Mouse (Mus musculus): Measurements from ENCODE around the gene Themis2. TPM values are rescaled to one million over a fixed set of nuclear protein-coding genes. Genes with fewer than 3 reads are reported as not detected.

The Themis2 gene
- total RNA-seq (2014; fragmentation: Nextera tagmentation) = 2.0 and 3.9 TPM in 2 replicates
- 0.80 and 1.7 TPM in 2 replicates for total RNA-seq (2017)

GRCm38 (mm10) chr4:132796196-132796886 lies at the start of gene Themis2:
Themis2 (minus strand) TSS chr4:132796387.
- ATAC-seq (replicated peaks; ENCODE audit: low FRiP score, low TSS enrichment, poor library complexity, severe bottlenecking) = peak; percentile 82

GRCm38 (mm10) chr4:132843705-132844071 lies 47.5 kb upstream of the Themis2 start:
- ATAC-seq (replicated peaks; ENCODE audit: low FRiP score, low TSS enrichment, poor library complexity, severe bottlenecking) = no peak

GRCm38 (mm10) chr4:132842970-132843704 lies 47.0 kb upstream of the Themis2 start, which contains the start of gene Ppp1r8:
Ppp1r8 (minus strand) TSS chr4:132843169.
- ATAC-seq (replicated peaks; ENCODE audit: low FRiP score, low TSS enrichment, poor library complexity, severe bottlenecking) = peak; percentile 97

- ATAC-seq (replicated peaks; ENCODE audit: low FRiP score, low TSS enrichment, poor library complexity, severe bottlenecking) = peak; percentile 52
These were observed 46.2 kb upstream of the Themis2 start for GRCm38 (mm10) chr4:132842281-132842906.

- no peak for ATAC-seq (replicated peaks; ENCODE audit: low FRiP score, low TSS enrichment, poor library complexity, severe bottlenecking)
These were observed 45.3 kb upstream of the Themis2 start for GRCm38 (mm10) chr4:132841493-132841892.

- peak; percentile 82 for ATAC-seq (replicated peaks; ENCODE audit: low FRiP score, low TSS enrichment, poor library complexity, severe bottlenecking)
These were observed 27.6 kb upstream of the Themis2 start for GRCm38 (mm10) chr4:132823614-132824366.

GRCm38 (mm10) chr4:132818442-132818841 lies 22.3 kb upstream of the Themis2 start:
- no peak for ATAC-seq (replicated peaks; ENCODE audit: low FRiP score, low TSS enrichment, poor library complexity, severe bottlenecking)

GRCm38 (mm10) chr4:132816855-132817254 lies 20.7 kb upstream of the Themis2 start:
- no peak for ATAC-seq (replicated peaks; ENCODE audit: low FRiP score, low TSS enrichment, poor library complexity, severe bottlenecking)

- ATAC-seq (replicated peaks; ENCODE audit: low FRiP score, low TSS enrichment, poor library complexity, severe bottlenecking) = no peak
These were observed 20.2 kb upstream of the Themis2 start for GRCm38 (mm10) chr4:132816404-132816803.

- no peak for ATAC-seq (replicated peaks; ENCODE audit: low FRiP score, low TSS enrichment, poor library complexity, severe bottlenecking)
These were observed 13.4 kb upstream of the Themis2 start for GRCm38 (mm10) chr4:132809621-132810020.

GRCm38 (mm10) chr4:132807771-132808641 lies 11.8 kb upstream of the Themis2 start:
- ATAC-seq (replicated peaks; ENCODE audit: low FRiP score, low TSS enrichment, poor library complexity, severe bottlenecking) = no peak

GRCm38 (mm10) chr4:132806620-132807191 lies 10.5 kb upstream of the Themis2 start:
- no peak for ATAC-seq (replicated peaks; ENCODE audit: low FRiP score, low TSS enrichment, poor library complexity, severe bottlenecking)

GRCm38 (mm10) chr4:132805599-132806197 lies 9.5 kb upstream of the Themis2 start:
- 0 out of 2 replicates have a peak, but pooled peaks have one; percentile 27 for ATAC-seq (replicated peaks; ENCODE audit: low FRiP score, low TSS enrichment, poor library complexity, severe bottlenecking)

- no peak for ATAC-seq (replicated peaks; ENCODE audit: low FRiP score, low TSS enrichment, poor library complexity, severe bottlenecking)
These were observed 9.0 kb upstream of the Themis2 start for GRCm38 (mm10) chr4:132805146-132805545.

- ATAC-seq (replicated peaks; ENCODE audit: low FRiP score, low TSS enrichment, poor library complexity, severe bottlenecking) = no peak
These were observed 8.1 kb upstream of the Themis2 start for GRCm38 (mm10) chr4:132804331-132804730.

GRCm38 (mm10) chr4:132803876-132804275 lies 7.7 kb upstream of the Themis2 start:
- ATAC-seq (replicated peaks; ENCODE audit: low FRiP score, low TSS enrichment, poor library complexity, severe bottlenecking) = no peak

- no peak for ATAC-seq (replicated peaks; ENCODE audit: low FRiP score, low TSS enrichment, poor library complexity, severe bottlenecking)
These were observed 7.0 kb upstream of the Themis2 start for GRCm38 (mm10) chr4:132803212-132803611.

GRCm38 (mm10) chr4:132802171-132802637 lies 6.0 kb upstream of the Themis2 start:
- peak; percentile 22; the same call in 1 of the 2 replicates for ATAC-seq (replicated peaks; ENCODE audit: low FRiP score, low TSS enrichment, poor library complexity, severe bottlenecking)
